Mouse (Mus musculus) liver, embryonic 14.5 days (tissue): Measurements from ENCODE around the gene Ugt1a2.

Experiments
- CTCF ChIP-seq: IDR thresholded peaks from 2 replicates; pipeline ENCODE4 v1.5.1; 2016; ENCODE audit warnings: antibody characterized with exemption, low read depth, control low read depth
- EP300 ChIP-seq: IDR thresholded peaks from 2 replicates; pipeline ENCODE4 v1.6.1; 2016; ENCODE audit warnings: antibody characterized with exemption, low read depth

- TF ChIP-seq CTCF: no peak
- TF ChIP-seq EP300: no peak
Measured at GRCm38 (mm10) chr1:88213766-88214461, 13.5 kb downstream of the Ugt1a2 start.
